Mouse (Mus musculus) C2C12 (cell line): ENCODE results near the gene Ifitm10. TPM values are rescaled to one million over a fixed set of nuclear protein-coding genes. Genes with fewer than 3 reads are reported as not detected.
"Not testable (repeated sequence)": the region's sequence is repeated elsewhere in the genome, so short reads cannot be mapped to it uniquely, and the experiment has no call there.

ENCODE experiments used
- H3K27me3 ChIP-seq: one replicate; pipeline ENCODE4 v1.6.1; 2011; ENCODE audit not compliant: control insufficient read depth, insufficient read depth, insufficient read length
- H3K36me3 ChIP-seq: one replicate; pipeline ENCODE4 v1.6.1; 2011; ENCODE audit not compliant: control insufficient read depth, insufficient read depth
- H3K4me3 ChIP-seq: one replicate; pipeline ENCODE4 v1.5.1; 2011; ENCODE audit warnings: mild to moderate bottlenecking, control low read depth; ENCODE audit not compliant: poor library complexity, insufficient read depth, severe bottlenecking
- H3K79me2 ChIP-seq: one replicate; pipeline ENCODE4 v1.6.1; 2011; ENCODE audit not compliant: control insufficient read depth, insufficient read depth
- H3K79me3 ChIP-seq: one replicate; pipeline ENCODE4 v1.6.1; 2011; ENCODE audit warnings: low read depth, control low read depth
- H3ac ChIP-seq: one replicate; pipeline ENCODE3; 2011; ENCODE audit warnings: low read depth; ENCODE audit not compliant: control insufficient read depth, insufficient read length
- CTCF ChIP-seq: IDR thresholded peaks from one replicate; pipeline ENCODE4 v1.5.1; 2011; ENCODE audit not compliant: control insufficient read depth, insufficient read depth, insufficient read length
- polyA plus RNA-seq: library from polyadenylated mRNA; unstranded; fragments of >200 nt; fragmentation: generic; extraction: Trizol; gene quantifications from one replicate; pipeline ENCODE4 v1.2.1, GENCODE M21; 2012; ENCODE audit warnings: missing spikeins

Gene Ifitm10
- polyA plus RNA-seq, 1 experiment, result 2.0 TPM

- TF ChIP-seq CTCF, result peak; percentile 35
- not testable (repeated sequence) for H3K27me3 ChIP-seq, H3ac ChIP-seq
These were observed 95.4 kb downstream of the Ifitm10 start for GRCm38 (mm10) chr7:142278183-142278582.

More at GRCm38 (mm10) chr7:142278183-142278582, 95.4 kb downstream of the Ifitm10 start:
- not testable (repeated sequence) for H3K79me2 ChIP-seq, H3K4me3 ChIP-seq, H3K79me3 ChIP-seq, H3K36me3 ChIP-seq

Other genes with a start within 250 kb of the Ifitm10 start
- gene Gm39115, start 237.7 kb downstream of the Ifitm10 start, polyA plus RNA-seq, result not detected
- gene Gm45337, start 229.1 kb downstream of the Ifitm10 start, polyA plus RNA-seq, result not detected
- gene Gm29735, start 216.6 kb downstream of the Ifitm10 start, polyA plus RNA-seq, result not detected
- not detected for gene Gm4553, start 208.0 kb downstream of the Ifitm10 start, polyA plus RNA-seq
- gene Krtap5-2, start 197.7 kb downstream of the Ifitm10 start, polyA plus RNA-seq, result not detected
- gene Gm10153, start 183.4 kb downstream of the Ifitm10 start, polyA plus RNA-seq, result not detected
- gene Krtap5-3, start 172.4 kb downstream of the Ifitm10 start, polyA plus RNA-seq, result not detected
- gene Gm7579, start 161.9 kb downstream of the Ifitm10 start, polyA plus RNA-seq, result not detected
- gene Krtap5-5, start 143.8 kb downstream of the Ifitm10 start, polyA plus RNA-seq, result not detected
- not detected for gene Gm40460, start 132.7 kb downstream of the Ifitm10 start, polyA plus RNA-seq
- not detected for gene Gm2431, start 115.4 kb downstream of the Ifitm10 start, polyA plus RNA-seq
- gene Gm4559, start 99.4 kb downstream of the Ifitm10 start, polyA plus RNA-seq, result not detected
- gene Krtap5-1, start 76.6 kb downstream of the Ifitm10 start, polyA plus RNA-seq, result not detected
- gene Krtap5-4, start 70.2 kb downstream of the Ifitm10 start, polyA plus RNA-seq, result 0.04 TPM
- not detected for gene Gm49369, start 8.9 kb upstream of the Ifitm10 start, polyA plus RNA-seq
- 384 TPM for gene Ctsd, start 14.3 kb upstream of the Ifitm10 start, polyA plus RNA-seq
- gene Syt8, start 61.1 kb upstream of the Ifitm10 start, polyA plus RNA-seq, result 0.07 TPM
- gene Tnni2, start 68.1 kb upstream of the Ifitm10 start, polyA plus RNA-seq, result 7.5 TPM
- 96.1 TPM for gene Lsp1, start 87.1 kb upstream of the Ifitm10 start, polyA plus RNA-seq
- 6.8 TPM for gene Tnnt3, start 125.1 kb upstream of the Ifitm10 start, polyA plus RNA-seq
- 72.2 TPM for gene Mrpl23, start 158.9 kb upstream of the Ifitm10 start, polyA plus RNA-seq